Mouse (Mus musculus) embryonic stem cell, embryonic (primary cell): ENCODE data around the gene Arid4a.

Source experiments
- CTCF ChIA-PET, 4 experiments: fragments of 300-600 bp in 2 of 4; fragments of 350-600 bp in 2 of 4; sonication (Branson Sonifier 250); formaldehyde crosslinking; loops; one replicate each; lab custom pipeline; 2022; ENCODE audit warnings: inconsistent platforms in 2 of 4; lab: Charles Lee
- POLR2A ChIA-PET, 4 experiments: fragments of 300-600 bp in 2 of 4; fragments of 350-600 bp in 2 of 4; sonication (Branson Sonifier 250); formaldehyde crosslinking; loops; one replicate each; lab custom pipeline; 2022; ENCODE audit warnings: antibody characterized with exemption in 4 of 4, inconsistent platforms in 1 of 4; lab: Charles Lee

Arid4a gene

GRCm38 (mm10) chr12:71136974-71137491 lies 121.2 kb downstream of the Arid4a start:
- ChIA-PET POLR2A (interaction anchor here in 3 of 4 experiments (0.5 to 4.1 kb wide), 53 partner anchors 8 to 1148 kb away, joined by 3 to 59 read pairs (median 4); partner anchors contain the start of genes Arid4a (in 3 of the 3), Psma3 (in 3 of the 3), Jkamp (in 2 of the 3) and L3hypdh (in 2 of the 3)), CTCF (interaction anchor here (0.6 to 1.7 kb wide), 12 partner anchors 10 to 1908 kb away, joined by 3 to 18 read pairs (median 4); partner anchors contain the start of gene Tomm20l (in 1 of the 4))

GRCm38 (mm10) chr12:71137686-71138085 lies 121.9 kb downstream of the Arid4a start:
- POLR2A ChIA-PET, result interaction anchor here in 3 of 4 experiments (0.5 to 4.1 kb wide), 37 partner anchors 8 to 1149 kb away, joined by 3 to 59 read pairs (median 5); partner anchors contain the start of genes Arid4a (in 3 of the 3), Jkamp (in 2 of the 3), L3hypdh (in 2 of the 3) and Tomm20l (in 2 of the 3)
- CTCF ChIA-PET, result interaction anchor here in 3 of 4 experiments (0.6 to 1.7 kb wide), 8 partner anchors 10 to 289 kb away, joined by 3 to 18 read pairs (median 4); partner anchors contain the start of gene Tomm20l (in 1 of the 3)

GRCm38 (mm10) chr12:71139258-71139828 lies 123.6 kb downstream of the Arid4a start:
- ChIA-PET POLR2A (interaction anchor here in 2 of 4 experiments (0.6 to 3.2 kb wide), 10 partner anchors 9 to 124 kb away, joined by 3 to 13 read pairs (median 5); partner anchors contain the start of gene Arid4a (in 2 of the 2)), CTCF (interaction anchor here (0.6 to 1.9 kb wide), 28 partner anchors 9 to 1219 kb away, joined by 3 to 11 read pairs (median 5); no protein-coding TSS in a partner anchor)

- POLR2A ChIA-PET, result interaction anchor here in 3 of 4 experiments (0.8 to 3.2 kb wide), 7 partner anchors 10 to 384 kb away, joined by 3 to 13 read pairs (median 3); partner anchors contain the start of gene Arid4a (in 3 of the 3)
- CTCF ChIA-PET, result interaction anchor here in 3 of 4 experiments (0.6 to 2.2 kb wide), 11 partner anchors 9 to 203 kb away, joined by 3 to 10 read pairs (median 3); partner anchors contain the start of gene Arid4a (in 1 of the 3)
Measured at GRCm38 (mm10) chr12:71141189-71141588, 125.4 kb downstream of the Arid4a start.

GRCm38 (mm10) chr12:71147641-71148040 lies 131.9 kb downstream of the Arid4a start:
- ChIA-PET POLR2A (interaction anchor here in 2 of 4 experiments (0.6 to 2.4 kb wide), 10 partner anchors 8 to 132 kb away, joined by 3 to 15 read pairs (median 4); partner anchors contain the start of genes 2700049A03Rik (in 2 of the 2), Timm9 (in 2 of the 2) and Arid4a (in 1 of the 2)), CTCF (interaction anchor here (0.6 to 1.7 kb wide), 11 partner anchors 8 to 554 kb away, joined by 3 to 8 read pairs (median 3); partner anchors contain the start of genes 2700049A03Rik (in 2 of the 4) and Timm9 (in 1 of the 4))
